Mouse (Mus musculus) heart, embryonic 13.5 days (tissue): ENCODE measurements around the gene Anks1b. TPM values are rescaled to one million over a fixed set of nuclear protein-coding genes. Genes with fewer than 3 reads are reported as not detected.

Experiments
- ATAC-seq: fragments of 200-750 bp; cut with Nextera tagmentation; 2 replicates; pipeline ENCODE4 v1.8.0; 2017; ENCODE audit warnings: moderate TSS enrichment; ENCODE audit not compliant: insufficient number of reproducible peaks, low FRiP score, low TSS enrichment; ENCODE audit errors: extremely low read depth
- H3K27ac ChIP-seq: fragments of 300-500 bp; sonication (generic); replicated peaks from 2 replicates; pipeline ENCODE4 v1.5.1; 2015; ENCODE audit warnings: moderate library complexity, mild to moderate bottlenecking, inconsistent platforms
- H3K27me3 ChIP-seq: fragments of 300-500 bp; sonication (generic); replicated peaks from 2 replicates; pipeline ENCODE4 v1.6.1; 2015; ENCODE audit warnings: mild to moderate bottlenecking, inconsistent platforms
- H3K36me3 ChIP-seq: fragments of 300-500 bp; sonication (generic); 2 replicates; pipeline ENCODE4 v1.6.1; 2015; ENCODE audit warnings: mild to moderate bottlenecking, inconsistent platforms
- H3K4me1 ChIP-seq: fragments of 300-500 bp; sonication (generic); 2 replicates; pipeline ENCODE4 v1.6.1; 2015; ENCODE audit warnings: inconsistent platforms
- H3K4me2 ChIP-seq: fragments of 300-500 bp; sonication (generic); 2 replicates; pipeline ENCODE4 v1.6.1; 2015; ENCODE audit warnings: inconsistent platforms, mild to moderate bottlenecking, moderate library complexity
- H3K4me3 ChIP-seq: fragments of 300-500 bp; sonication (generic); 2 replicates; pipeline ENCODE4 v1.5.1; 2015; ENCODE audit warnings: moderate library complexity, mild to moderate bottlenecking, inconsistent platforms
- H3K9ac ChIP-seq: fragments of 300-500 bp; sonication (generic); 2 replicates; pipeline ENCODE4 v1.6.1; 2015; ENCODE audit warnings: inconsistent platforms, mild to moderate bottlenecking, moderate library complexity
- H3K9me3 ChIP-seq: fragments of 300-500 bp; sonication (generic); 2 replicates; pipeline ENCODE4 v1.6.1; 2016; ENCODE audit warnings: inconsistent platforms
- WGBS: fragments of 180-500 bp; shearing (Covaris S2); methylation state at CpG from one replicate; pipeline ENCODE4 v1.1.7; 2015; ENCODE audit warnings: mixed read lengths; 5-methylcytosine and 5-hydroxymethylcytosine counted together
- polyA plus RNA-seq: library from polyadenylated mRNA; unstranded; fragments of >200 nt; fragmentation: Nextera tagmentation; extraction: Ambion mirVana; gene quantifications from 2 replicates; pipeline ENCODE4 v1.2.1, GENCODE M21; 2015

The Anks1b gene
- polyA plus RNA-seq, 1 experiment from 2014 or later = 0.64 TPM

DNA sequence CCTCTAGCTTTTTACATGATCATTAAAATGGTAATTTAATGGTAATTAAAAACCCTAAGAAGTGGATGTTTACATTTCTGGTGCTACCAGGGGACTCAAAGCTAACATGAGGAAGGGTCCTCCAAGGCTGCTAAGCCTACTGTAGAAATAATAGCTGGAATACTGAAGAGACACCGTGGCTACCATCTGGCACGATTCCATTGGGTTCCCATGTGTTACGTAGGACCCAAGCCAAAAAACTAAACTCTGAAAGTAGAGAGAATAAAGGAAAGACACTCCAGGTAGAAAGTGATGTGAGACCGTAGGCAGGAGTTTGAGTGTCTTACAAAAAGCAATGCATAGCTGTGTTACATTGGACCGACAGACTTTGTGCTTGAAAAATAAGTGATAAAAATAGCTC lies 317.1 kb downstream of the Anks1b start:
- ATAC-seq = no peak
- 63% methylated on average over 5 of the region's 5 CpGs for WGBS
- H3K4me3 ChIP-seq = no peak overlapping the region
- H3K27ac ChIP-seq = no peak overlapping the region
- H3K9ac ChIP-seq = no peak overlapping the region
- no peaks in the 10 kb centered on the region for H3K9me3 ChIP-seq
- no peaks in the 10 kb centered on the region for H3K27me3 ChIP-seq
- no peaks in the 10 kb centered on the region for H3K36me3 ChIP-seq
- no peak overlapping the region for H3K4me2 ChIP-seq
- H3K4me1 ChIP-seq = no peaks in the 10 kb centered on the region

DNA sequence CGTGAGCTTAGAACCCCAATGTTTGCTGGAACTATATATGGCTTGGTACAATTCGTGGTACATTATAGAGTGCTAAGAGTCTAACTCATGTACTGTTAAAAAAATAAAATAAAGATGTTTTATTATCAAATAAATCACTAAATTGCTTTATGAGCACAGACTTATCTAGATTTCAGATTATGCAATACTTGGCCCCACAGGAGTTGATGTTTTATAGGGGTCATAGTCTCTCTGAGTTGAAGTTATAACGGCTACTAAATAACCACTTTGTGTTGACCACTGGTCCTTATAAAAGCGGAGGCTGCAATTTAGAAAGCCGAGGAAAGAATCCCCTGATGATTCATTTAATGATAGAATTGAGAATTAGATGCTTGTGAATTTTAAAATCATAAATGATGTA lies 323.6 kb downstream of the Anks1b start:
- Histone ChIP-seq H3K27ac (no peak overlapping the region), H3K4me1 (no peaks in the 10 kb centered on the region), H3K27me3 (no peaks in the 10 kb centered on the region), H3K4me2 (no peak overlapping the region), H3K36me3 (no peaks in the 10 kb centered on the region), H3K4me3 (no peak overlapping the region), H3K9ac (no peak overlapping the region), H3K9me3 (no peaks in the 10 kb centered on the region)
- WGBS = 78% methylated on average over 5 of the region's 5 CpGs
- ATAC-seq = no peak

DNA sequence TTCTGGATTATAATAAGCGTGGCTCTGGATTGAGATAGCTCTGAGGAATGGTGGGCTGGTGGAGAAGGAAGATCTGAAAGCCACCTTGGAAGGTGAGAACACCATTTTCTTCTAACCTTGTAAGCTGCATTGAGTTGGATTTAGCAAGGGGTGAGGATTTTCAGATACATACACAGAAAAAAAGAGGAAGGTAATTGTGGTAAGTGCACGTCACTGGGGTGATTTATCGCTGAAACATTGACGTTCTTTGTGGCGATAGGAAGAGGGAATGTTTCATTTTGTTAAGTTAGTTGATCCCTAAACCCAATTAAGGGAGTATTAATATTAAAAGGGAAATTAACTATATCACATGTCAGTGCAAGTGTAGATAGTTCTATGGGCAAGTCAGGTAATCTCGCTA lies 336.7 kb downstream of the Anks1b start:
- ATAC-seq = no peak
- H3K4me2 ChIP-seq = no peak overlapping the region
- H3K27me3 ChIP-seq = no peaks in the 10 kb centered on the region
- no peak overlapping the region for H3K27ac ChIP-seq
- H3K36me3 ChIP-seq = no peaks in the 10 kb centered on the region
- no peak overlapping the region for H3K4me3 ChIP-seq
- H3K9ac ChIP-seq = no peak overlapping the region
- no peaks in the 10 kb centered on the region for H3K9me3 ChIP-seq
- 84% methylated on average over 6 of the region's 6 CpGs for WGBS
- no peaks in the 10 kb centered on the region for H3K4me1 ChIP-seq

DNA sequence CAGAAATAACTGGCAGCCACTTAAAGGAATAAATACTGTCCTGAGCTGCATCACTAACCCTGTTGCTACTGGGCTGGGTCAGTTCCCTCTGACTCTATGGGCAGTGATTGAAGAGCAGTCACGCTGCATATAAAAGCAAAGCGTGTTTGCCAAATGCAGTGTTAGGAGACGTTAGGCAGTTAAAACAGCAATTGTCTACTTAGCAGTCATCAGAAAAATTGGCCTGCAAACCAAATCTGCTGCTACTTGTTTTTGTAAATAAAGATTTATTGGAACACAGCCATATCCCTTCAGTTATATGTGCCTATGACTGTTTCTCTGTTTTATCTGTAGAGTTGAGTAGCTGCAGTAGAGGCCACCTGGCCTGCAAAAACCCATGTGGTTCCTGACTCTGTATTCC lies 347.2 kb downstream of the Anks1b start:
- no peak for ATAC-seq
- Histone ChIP-seq H3K27me3 (no peaks in the 10 kb centered on the region), H3K9ac (no peak overlapping the region), H3K4me3 (no peak overlapping the region), H3K4me1 (no peaks in the 10 kb centered on the region), H3K36me3 (no peaks in the 10 kb centered on the region), H3K27ac (no peak overlapping the region), H3K9me3 (no peaks in the 10 kb centered on the region), H3K4me2 (no peak overlapping the region)
- WGBS = 63% methylated on average over 3 of the region's 3 CpGs

DNA sequence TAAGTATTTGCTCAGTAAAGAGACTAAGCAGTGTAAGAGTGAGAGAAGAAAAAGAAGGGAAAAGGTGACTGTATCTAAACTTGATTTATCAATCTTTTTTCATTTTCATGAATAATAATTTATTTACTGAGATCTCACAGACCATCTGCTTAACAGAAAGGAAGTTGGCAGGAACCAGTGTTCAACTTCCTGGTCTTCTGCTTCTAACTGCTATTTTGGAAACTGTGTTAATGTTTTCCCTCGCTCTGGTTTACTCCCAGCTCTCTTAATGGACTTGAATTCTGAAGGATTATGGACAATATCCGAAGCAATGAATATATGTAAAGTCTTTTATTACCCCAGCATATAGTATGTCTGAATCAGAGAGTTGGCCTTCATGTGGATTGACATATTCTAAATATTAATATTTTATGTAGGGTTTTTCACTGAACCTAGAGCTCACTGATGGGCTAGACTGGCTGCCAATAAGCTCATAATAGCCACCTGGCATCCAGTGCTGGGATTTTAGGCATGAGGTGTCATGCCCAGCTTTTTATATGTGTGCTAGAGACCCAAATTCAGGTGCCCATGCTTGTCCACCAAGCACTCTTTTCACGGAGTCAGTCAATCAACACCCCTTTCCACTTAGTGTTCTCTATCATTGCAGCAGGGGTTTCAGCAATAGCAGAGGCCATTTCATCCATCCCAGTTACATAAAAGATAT lies 349.6 kb downstream of the Anks1b start:
- H3K27me3 ChIP-seq = no peaks in the 10 kb centered on the region
- no peak overlapping the region for H3K9ac ChIP-seq
- H3K36me3 ChIP-seq = no peaks in the 10 kb centered on the region
- H3K9me3 ChIP-seq = no peaks in the 10 kb centered on the region
- H3K27ac ChIP-seq = no peak overlapping the region
- no peak overlapping the region for H3K4me2 ChIP-seq
- H3K4me1 ChIP-seq = no peaks in the 10 kb centered on the region
- ATAC-seq = no peak
- WGBS = 71% methylated on average over 3 of the region's 3 CpGs
- no peak overlapping the region for H3K4me3 ChIP-seq

DNA sequence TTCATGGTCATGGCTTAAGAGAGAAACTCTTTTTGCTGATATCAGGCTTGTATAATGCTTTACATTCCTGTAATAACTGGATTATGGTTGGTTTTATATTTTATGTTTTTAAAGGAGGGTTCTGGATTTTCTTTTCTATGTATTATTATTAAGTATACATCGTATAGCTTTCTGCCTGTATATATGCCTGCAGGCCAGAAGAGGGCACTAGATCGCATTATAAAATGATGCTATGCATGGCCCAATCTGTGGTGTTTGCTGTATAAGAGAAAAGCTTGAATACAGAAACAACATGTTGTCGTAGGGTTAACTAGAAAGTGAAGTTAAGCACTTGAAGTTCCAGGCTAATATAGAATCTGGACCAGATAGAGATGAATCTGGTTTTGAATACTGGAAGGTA lies 362.0 kb downstream of the Anks1b start:
- no peak overlapping the region for H3K4me2 ChIP-seq
- 56% methylated on average over 3 of the region's 3 CpGs for WGBS
- no peaks in the 10 kb centered on the region for H3K36me3 ChIP-seq
- no peaks in the 10 kb centered on the region for H3K27me3 ChIP-seq
- H3K4me1 ChIP-seq = no peaks in the 10 kb centered on the region
- H3K9me3 ChIP-seq = 0 out of 2 replicates have a peak, but pooled peaks cover 4% of the 10 kb centered on the region
- H3K4me3 ChIP-seq = no peak overlapping the region
- H3K27ac ChIP-seq = no peak overlapping the region
- H3K9ac ChIP-seq = no peak overlapping the region
- no peak for ATAC-seq

DNA sequence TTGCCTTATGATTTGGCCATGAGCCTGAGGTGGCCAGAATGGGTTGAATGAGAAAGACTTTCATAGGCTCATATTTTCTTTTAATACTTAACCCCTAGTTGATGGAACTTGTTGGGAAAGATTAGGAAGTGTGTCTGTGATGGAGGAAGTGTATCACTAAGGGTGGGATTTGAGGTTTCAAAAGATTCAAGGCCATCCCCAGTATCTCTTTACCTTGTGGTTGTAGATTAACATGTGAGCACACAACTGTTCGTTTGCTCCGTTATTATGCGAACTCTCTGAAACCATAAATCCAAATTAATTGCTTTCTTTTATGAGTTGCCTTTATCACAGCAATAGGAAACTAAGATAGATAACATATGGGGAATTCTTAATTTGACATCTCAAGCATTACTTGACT lies 364.0 kb downstream of the Anks1b start:
- H3K36me3 ChIP-seq = no peaks in the 10 kb centered on the region
- H3K4me3 ChIP-seq = no peak overlapping the region
- no peak overlapping the region for H3K4me2 ChIP-seq
- H3K9me3 ChIP-seq = 0 out of 2 replicates have a peak, but pooled peaks cover 4% of the 10 kb centered on the region
- H3K9ac ChIP-seq = no peak overlapping the region
- H3K4me1 ChIP-seq = no peaks in the 10 kb centered on the region
- 85% methylated on average over 3 of the region's 3 CpGs for WGBS
- H3K27ac ChIP-seq = no peak overlapping the region
- H3K27me3 ChIP-seq = no peaks in the 10 kb centered on the region
- ATAC-seq = no peak

DNA sequence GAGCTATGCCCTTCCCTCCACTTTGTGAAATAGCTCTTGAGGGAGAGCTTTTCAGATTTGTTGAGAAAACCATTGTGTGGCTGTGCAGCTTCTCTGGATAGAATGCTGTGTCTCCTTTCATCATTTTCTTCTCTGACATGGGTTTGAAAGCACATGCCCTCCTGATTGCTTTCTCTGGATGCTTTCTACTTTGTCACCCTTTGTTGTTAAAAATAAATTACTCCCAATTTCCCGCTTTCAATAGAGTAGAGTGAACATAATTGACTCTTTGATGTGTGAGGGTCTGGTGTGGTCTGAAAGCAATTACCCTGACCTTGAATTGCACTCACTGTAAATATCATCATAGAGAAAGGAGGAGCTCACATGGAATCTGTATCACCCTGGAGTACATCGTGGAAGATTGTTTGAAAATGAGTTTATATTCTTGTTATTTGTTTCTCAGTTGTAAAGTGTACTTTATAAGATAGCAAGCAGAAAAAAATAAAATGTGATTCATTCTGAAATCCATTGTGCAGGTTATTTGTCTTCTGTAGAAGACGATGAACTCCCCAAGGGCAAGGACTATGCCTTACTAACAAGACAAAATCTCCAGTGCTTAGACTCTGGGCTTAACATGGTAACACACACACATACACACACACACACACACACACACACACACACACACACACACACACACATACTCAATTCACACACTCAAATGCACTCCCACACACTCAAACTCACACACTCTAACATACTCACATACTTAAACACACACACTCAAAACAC lies 385.8 kb downstream of the Anks1b start:
- Histone ChIP-seq H3K4me1 (no peaks in the 10 kb centered on the region), H3K27ac (no peak overlapping the region), H3K27me3 (no peaks in the 10 kb centered on the region), H3K9ac (no peak overlapping the region), H3K4me3 (no peak overlapping the region), H3K36me3 (no peaks in the 10 kb centered on the region), H3K4me2 (no peak overlapping the region), H3K9me3 (no peaks in the 10 kb centered on the region)
- no peak for ATAC-seq
- WGBS = 69% methylated on average over 3 of the region's 3 CpGs

DNA sequence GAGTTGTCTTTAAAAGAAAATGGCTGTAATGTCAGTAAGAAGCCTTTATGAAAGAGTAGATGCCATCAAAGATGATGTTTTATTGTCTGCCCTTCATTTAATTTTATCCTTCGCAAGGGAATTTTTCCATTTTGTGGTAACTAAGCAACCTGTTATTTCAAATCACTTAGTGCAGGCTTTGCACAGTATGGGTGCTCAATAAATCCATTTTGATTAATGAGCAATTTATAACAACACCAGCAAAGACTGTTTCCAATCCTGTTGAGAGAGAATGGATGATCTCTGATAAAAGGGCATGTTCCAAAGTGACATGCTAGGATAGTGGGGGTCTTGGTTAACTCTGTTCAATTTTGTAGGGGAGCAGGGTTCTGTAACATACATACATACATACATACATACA lies 398.0 kb downstream of the Anks1b start:
- no peak for ATAC-seq
- Histone ChIP-seq H3K27ac (no peak overlapping the region), H3K9ac (no peak overlapping the region), H3K27me3 (no peaks in the 10 kb centered on the region), H3K4me3 (no peak overlapping the region), H3K36me3 (no peaks in the 10 kb centered on the region), H3K9me3 (no peaks in the 10 kb centered on the region), H3K4me1 (no peaks in the 10 kb centered on the region), H3K4me2 (no peak overlapping the region)
- 77% methylated on average over 1 of the region's 1 CpGs for WGBS

DNA sequence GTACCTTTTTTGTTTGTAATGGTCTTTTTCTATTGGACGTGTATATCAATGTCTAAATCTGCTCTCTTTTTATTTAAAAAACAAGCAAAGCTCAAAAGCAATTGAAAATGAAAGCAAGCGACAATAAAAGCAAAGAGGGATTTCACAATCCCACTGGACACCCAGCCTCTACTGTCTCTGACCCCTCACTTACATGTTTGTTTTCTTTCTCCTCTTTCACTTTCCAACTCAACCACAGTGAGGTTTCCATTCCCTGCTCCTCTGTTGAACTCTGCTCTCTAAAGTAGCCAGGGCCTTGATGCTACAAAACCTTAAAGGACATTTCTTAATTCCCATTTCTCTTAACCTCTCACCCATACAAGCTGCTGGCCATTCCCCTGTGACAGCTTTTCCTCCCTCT lies 400.0 kb downstream of the Anks1b start:
- Histone ChIP-seq H3K36me3 (no peaks in the 10 kb centered on the region), H3K9me3 (no peaks in the 10 kb centered on the region), H3K4me1 (no peaks in the 10 kb centered on the region), H3K4me2 (no peak overlapping the region), H3K4me3 (no peak overlapping the region), H3K27ac (no peak overlapping the region), H3K9ac (no peak overlapping the region), H3K27me3 (no peaks in the 10 kb centered on the region)
- 54% methylated on average over 2 of the region's 2 CpGs for WGBS
- no peak for ATAC-seq

DNA sequence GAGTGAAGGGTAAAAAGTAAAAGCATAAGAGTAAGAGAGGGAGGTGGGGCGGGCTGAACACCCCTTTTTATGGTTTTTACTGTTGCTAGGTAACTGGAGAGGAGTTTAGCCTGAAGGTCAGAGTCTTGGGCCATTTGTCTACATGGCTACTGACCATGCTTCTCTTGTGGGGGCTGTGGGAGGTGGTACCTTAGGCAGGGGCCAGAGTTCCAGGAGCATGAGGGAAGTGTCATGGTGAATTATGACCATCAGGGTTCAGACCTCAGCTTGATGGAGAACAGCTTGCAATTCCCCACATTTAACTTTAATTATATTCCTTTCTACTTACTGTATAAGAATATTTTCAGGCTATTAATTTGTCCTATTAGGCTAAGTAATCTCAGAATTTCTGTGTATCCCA lies 413.3 kb downstream of the Anks1b start:
- Histone ChIP-seq H3K4me1 (no peaks in the 10 kb centered on the region), H3K27me3 (no peaks in the 10 kb centered on the region), H3K9ac (no peak overlapping the region), H3K27ac (no peak overlapping the region), H3K4me3 (no peak overlapping the region), H3K4me2 (no peak overlapping the region), H3K36me3 (no peaks in the 10 kb centered on the region), H3K9me3 (no peaks in the 10 kb centered on the region)
- no peak for ATAC-seq
- WGBS = 69% methylated on average over 1 of the region's 1 CpGs

DNA sequence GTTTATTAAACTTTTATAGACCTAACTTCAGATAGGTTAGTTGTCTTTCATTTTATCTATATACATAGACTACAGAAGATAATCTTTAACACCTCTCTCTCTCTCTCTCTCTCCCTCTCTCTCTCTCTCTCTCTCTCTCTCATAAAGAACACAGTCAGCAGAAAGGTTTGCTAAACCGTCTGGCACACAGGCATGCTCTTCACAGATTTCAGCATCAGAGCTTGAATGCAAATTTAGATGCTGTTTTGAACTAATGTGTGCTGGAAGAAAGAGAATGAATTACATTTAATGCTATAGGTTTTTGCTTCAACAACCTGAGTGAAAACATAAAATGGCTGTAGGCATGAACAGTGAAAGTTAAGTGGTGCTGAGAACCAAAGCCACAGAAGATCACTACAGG lies 429.9 kb downstream of the Anks1b start:
- no peaks in the 10 kb centered on the region for H3K4me1 ChIP-seq
- no peak overlapping the region for H3K9ac ChIP-seq
- H3K4me3 ChIP-seq = no peak overlapping the region
- H3K9me3 ChIP-seq = no peaks in the 10 kb centered on the region
- no peaks in the 10 kb centered on the region for H3K27me3 ChIP-seq
- no peak overlapping the region for H3K27ac ChIP-seq
- H3K4me2 ChIP-seq = no peak overlapping the region
- no peaks in the 10 kb centered on the region for H3K36me3 ChIP-seq
- 67% methylated on average over 1 of the region's 1 CpGs for WGBS
- ATAC-seq = no peak
